Mouse (Mus musculus): Measurements from ENCODE around the gene Chrm4.

DNA sequence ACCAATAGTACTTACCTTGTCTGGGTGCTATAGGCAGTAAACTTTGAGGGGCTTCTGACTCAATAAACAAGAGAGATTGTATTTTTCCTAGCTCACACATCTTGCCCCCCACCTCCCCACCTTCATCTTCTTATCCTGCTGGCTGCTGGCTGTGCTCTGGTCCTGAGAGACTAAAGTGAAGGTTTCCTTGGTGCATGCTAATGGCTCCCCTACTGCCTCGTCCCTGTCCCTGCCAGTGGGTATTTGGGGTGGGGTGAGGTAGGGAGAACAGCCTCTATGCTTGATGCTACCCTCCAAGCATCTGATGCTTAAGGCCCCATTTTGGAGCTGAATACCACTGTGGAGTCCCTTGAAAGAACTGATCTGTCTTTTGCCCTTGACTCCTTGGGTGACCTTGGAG is 2.3 kb upstream of the Chrm4 start:
- no peak for TF ChIP-seq POLR2A (IDR thresholded peaks at IDR 0.05; ENCODE audit: insufficient read depth, low read length)
- TF ChIP-seq CTCF (IDR thresholded peaks at IDR 0.05; ENCODE audit: low read depth, low read length), result no peak
